ENCODE assay signal across 23 mouse cellular contexts in the genomic region with DNA sequence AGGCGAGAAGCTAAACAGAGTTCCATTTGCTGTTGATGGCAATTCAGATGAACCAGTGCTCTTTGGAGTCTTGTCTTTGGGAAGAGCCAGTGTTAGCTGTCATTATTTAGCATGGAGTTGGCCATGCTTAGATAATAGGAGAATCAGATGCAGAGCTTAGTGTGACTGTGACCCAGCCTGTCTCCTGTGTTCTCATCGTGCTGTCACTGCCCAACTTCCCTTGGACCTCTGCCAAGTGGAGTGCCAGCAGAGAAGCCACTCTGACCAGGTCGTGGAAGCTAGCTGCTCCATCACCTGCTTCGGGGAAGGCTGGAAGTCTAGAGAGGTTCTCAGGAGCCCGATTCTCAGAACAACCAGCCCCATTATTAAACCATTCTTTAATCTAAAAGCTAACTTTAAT.
DNase-seq lines count a peak whose midpoint lies in the region; ATAC-seq and TF ChIP-seq lines count a peak whose summit lies in the region.
"Had no signal": no experiment of that assay in that cellular context is flagged by ENCODE, and none has a peak within 500 bp of the region (broad histone marks: within the 10 kb centered on the region; RNA-seq: fewer than 3 reads in every experiment).

No protein-coding gene starts in this region.

- no peak overlapping the region for H3K4me2 ChIP-seq in hindbrain, postnatal 0 days (ENCODE audit: low read depth, low read length)
- no peak overlapping the region for H3K4me2 ChIP-seq in hindbrain, embryonic 11.5 days (replicated peaks; ENCODE audit: low read depth, low read length)
- H3K4me2 ChIP-seq in stomach, embryonic 15.5 days: no peak overlapping the region
- H3K4me2 ChIP-seq in stomach, postnatal 0 days (replicated peaks; ENCODE audit: low read depth): no peak overlapping the region
- H3K4me2 ChIP-seq: embryonic facial prominence, embryonic 15.5 days; hindbrain, embryonic 14.5 days; intestine, embryonic 15.5 days; kidney, embryonic 15.5 days; liver, embryonic 11.5 days; midbrain, embryonic 15.5 days had no signal

- H3K27ac ChIP-seq in hindbrain, postnatal 0 days: no peak overlapping the region
- no peak overlapping the region for H3K27ac ChIP-seq in hindbrain, embryonic 11.5 days (ENCODE audit: low read depth, low read length)
- H3K27ac ChIP-seq in stomach, embryonic 15.5 days: 0 out of 2 replicates have a peak overlapping the region, but pooled peaks have one; percentile 19
- H3K27ac ChIP-seq in stomach, postnatal 0 days (replicated peaks): no peak overlapping the region
- H3K27ac ChIP-seq: embryonic facial prominence, embryonic 15.5 days; forebrain, embryonic 10.5 days; hindbrain, embryonic 14.5 days; intestine, embryonic 15.5 days; kidney, embryonic 15.5 days; layer of hippocampus, adult 2 months; midbrain, embryonic 15.5 days had no signal

- TF ChIP-seq EP300 in stomach, postnatal 0 days (optimal IDR thresholded peaks at IDR 0.05): no peak

- H3K36me3 ChIP-seq in hindbrain, postnatal 0 days (ENCODE audit: insufficient read depth, low read length): no peaks in the 10 kb centered on the region
- H3K36me3 ChIP-seq in hindbrain, embryonic 11.5 days (ENCODE audit: control insufficient read depth, insufficient read depth, low read length): no peaks in the 10 kb centered on the region
- no peaks in the 10 kb centered on the region for H3K36me3 ChIP-seq in stomach, embryonic 15.5 days
- no peaks in the 10 kb centered on the region for H3K36me3 ChIP-seq in stomach, postnatal 0 days (ENCODE audit: control insufficient read depth, insufficient read depth, low read length)
- H3K36me3 ChIP-seq: embryonic facial prominence, embryonic 15.5 days; intestine, embryonic 15.5 days; midbrain, embryonic 15.5 days had no signal

- peaks cover 7% of the 10 kb centered on the region; the same call in 1 of the 2 replicates for H3K4me1 ChIP-seq in hindbrain, postnatal 0 days (ENCODE audit: insufficient read depth, low read length)
- no peaks in the 10 kb centered on the region; the same call in 1 of the 2 replicates for H3K4me1 ChIP-seq in hindbrain, embryonic 11.5 days (replicated peaks; ENCODE audit: control insufficient read depth, insufficient read depth, low read length)
- peaks cover 27% of the 10 kb centered on the region for H3K4me1 ChIP-seq in stomach, embryonic 15.5 days
- H3K4me1 ChIP-seq in stomach, postnatal 0 days (replicated peaks; ENCODE audit: control insufficient read depth, insufficient read depth): peaks cover 8% of the 10 kb centered on the region

- no peak overlapping the region for H3K9ac ChIP-seq in hindbrain, postnatal 0 days (replicated peaks; ENCODE audit: low read length)
- no peak overlapping the region for H3K9ac ChIP-seq in hindbrain, embryonic 11.5 days (ENCODE audit: low read depth, low read length)
- no peak overlapping the region for H3K9ac ChIP-seq in stomach, embryonic 15.5 days
- H3K9ac ChIP-seq in stomach, postnatal 0 days (ENCODE audit: low read length): no peak overlapping the region
- H3K9ac ChIP-seq: embryonic facial prominence, embryonic 15.5 days; hindbrain, embryonic 14.5 days; intestine, embryonic 15.5 days; kidney, embryonic 15.5 days; midbrain, embryonic 15.5 days had no signal

- ATAC-seq in hindbrain, postnatal 0 days: 0 out of 2 replicates have a peak, but pooled peaks have one; percentile 29
- no peak for ATAC-seq in hindbrain, embryonic 11.5 days (ENCODE audit: low FRiP score)
- no peak for ATAC-seq in stomach, embryonic 15.5 days (ENCODE audit: insufficient read depth, low FRiP score, low read depth)
- ATAC-seq in stomach, postnatal 0 days (ENCODE audit: low FRiP score, low TSS enrichment): no peak
- ATAC-seq: intestine, embryonic 15.5 days; midbrain, embryonic 15.5 days had no signal

- peak; percentile 52 to 70 for DNase-seq in cerebellum, postnatal 14 days
- DNase-seq in cerebellum, postnatal 36 days: no peak
- peak; percentile 47 for DNase-seq in hindbrain, postnatal 0 days (ENCODE audit: low spot score)
- no peak for DNase-seq in hindbrain, embryonic 11.5 days (ENCODE audit: low spot score)
- no peak for DNase-seq in stomach, postnatal 0 days (ENCODE audit: low spot score)
- no peak for DNase-seq in lung, postnatal 4 days
- DNase-seq: cerebellum, adult 9-11 months; gastrocnemius, postnatal 25 days; heart, postnatal 14 days; layer of hippocampus, postnatal 36 days; lung, adult 18-20 months; lung, postnatal 14 days; right cerebral cortex, postnatal 4 days had no signal

- H3K9me3 ChIP-seq in hindbrain, postnatal 0 days (ENCODE audit: low read length): no peaks in the 10 kb centered on the region
- no peaks in the 10 kb centered on the region for H3K9me3 ChIP-seq in hindbrain, embryonic 11.5 days (ENCODE audit: control insufficient read depth, low read length)
- H3K9me3 ChIP-seq in stomach, embryonic 15.5 days: no peaks in the 10 kb centered on the region
- no peaks in the 10 kb centered on the region for H3K9me3 ChIP-seq in stomach, postnatal 0 days (ENCODE audit: control insufficient read depth, low read length)
- H3K9me3 ChIP-seq: embryonic facial prominence, embryonic 15.5 days; forebrain, embryonic 10.5 days; intestine, embryonic 15.5 days; kidney, embryonic 15.5 days; megakaryocyte, embryonic 14.5 days; midbrain, embryonic 15.5 days had no signal

- no peak overlapping the region for H3K4me3 ChIP-seq in hindbrain, postnatal 0 days (ENCODE audit: low read length)
- no peak overlapping the region for H3K4me3 ChIP-seq in hindbrain, embryonic 11.5 days (ENCODE audit: low read depth, low read length)
- H3K4me3 ChIP-seq in stomach, embryonic 15.5 days (replicated peaks): no peak overlapping the region
- H3K4me3 ChIP-seq in stomach, postnatal 0 days (ENCODE audit: low read depth, low read length): no peak overlapping the region
- H3K4me3 ChIP-seq: embryonic facial prominence, embryonic 15.5 days; forebrain, embryonic 10.5 days; intestine, embryonic 15.5 days; kidney, embryonic 15.5 days; layer of hippocampus, adult 2 months; megakaryocyte, embryonic 14.5 days; midbrain, embryonic 15.5 days had no signal

- 49% methylated on average over 5 of the region's 5 CpGs for WGBS in hindbrain, postnatal 0 days
- 76% methylated on average over 5 of the region's 5 CpGs for WGBS in hindbrain, embryonic 11.5 days
- WGBS in stomach, embryonic 15.5 days: 72% methylated on average over 5 of the region's 5 CpGs
- 62% methylated on average over 5 of the region's 5 CpGs for WGBS in stomach, postnatal 0 days

- TF ChIP-seq CTCF in hindbrain, postnatal 0 days (IDR thresholded peaks at IDR 0.05; ENCODE audit: low read depth): no peak
- TF ChIP-seq CTCF in stomach, postnatal 0 days (IDR thresholded peaks at IDR 0.05; ENCODE audit: low read depth): no peak

- no peaks in the 10 kb centered on the region for H3K27me3 ChIP-seq in hindbrain, postnatal 0 days (ENCODE audit: insufficient read depth, low read length)
- no peaks in the 10 kb centered on the region for H3K27me3 ChIP-seq in hindbrain, embryonic 11.5 days (ENCODE audit: control insufficient read depth, insufficient read depth, low read length)
- H3K27me3 ChIP-seq in stomach, embryonic 15.5 days (replicated peaks): no peaks in the 10 kb centered on the region
- no peaks in the 10 kb centered on the region for H3K27me3 ChIP-seq in stomach, postnatal 0 days (ENCODE audit: control insufficient read depth, insufficient read depth, low read length)
- H3K27me3 ChIP-seq: embryonic facial prominence, embryonic 15.5 days; intestine, embryonic 15.5 days; kidney, embryonic 15.5 days; megakaryocyte, embryonic 14.5 days; midbrain, embryonic 15.5 days had no signal

Comparison
In these comparisons a context has a peak if more than half of its experiments do, and no peak if none do; other contexts are left out.
1. DNase-seq: peak in cerebellum, postnatal 14 days (2 of 2) and hindbrain, postnatal 0 days (single experiment); none in cerebellum, postnatal 36 days (0 of 2), hindbrain, embryonic 11.5 days (single experiment), stomach, postnatal 0 days (single experiment) and lung, postnatal 4 days (0 of 2).